Mouse (Mus musculus): Measurements from ENCODE around the gene Gnb1l.

- peak; percentile 44 for TF ChIP-seq CTCF (IDR thresholded peaks at IDR 0.05; ENCODE audit: low read depth)
- TF ChIP-seq EP300 (IDR thresholded peaks at IDR 0.05; ENCODE audit: low read depth): no peak
Observed at GRCm38 (mm10) chr16:18589804-18590790, 91.6 kb downstream of the Gnb1l start, which contains the start of gene Tbx1.

All from heart, postnatal 0 days (tissue).